Mouse (Mus musculus) E14TG2a.4 (cell line): ENCODE data around the gene D2hgdh.

ENCODE experiments used
- CTCF ChIP-seq: conservative IDR thresholded peaks from 2 replicates; pipeline ENCODE4 v1.5.1; 2014; ENCODE audit warnings: low read length
- NANOG ChIP-seq: IDR thresholded peaks from 2 replicates; pipeline ENCODE4 v1.6.1; 2014; ENCODE audit warnings: borderline replicate concordance, low read length, mixed read lengths
- POU5F1 ChIP-seq: IDR thresholded peaks from 2 replicates; pipeline ENCODE4 v1.6.1; 2014; ENCODE audit warnings: low read length, borderline replicate concordance

DNA sequence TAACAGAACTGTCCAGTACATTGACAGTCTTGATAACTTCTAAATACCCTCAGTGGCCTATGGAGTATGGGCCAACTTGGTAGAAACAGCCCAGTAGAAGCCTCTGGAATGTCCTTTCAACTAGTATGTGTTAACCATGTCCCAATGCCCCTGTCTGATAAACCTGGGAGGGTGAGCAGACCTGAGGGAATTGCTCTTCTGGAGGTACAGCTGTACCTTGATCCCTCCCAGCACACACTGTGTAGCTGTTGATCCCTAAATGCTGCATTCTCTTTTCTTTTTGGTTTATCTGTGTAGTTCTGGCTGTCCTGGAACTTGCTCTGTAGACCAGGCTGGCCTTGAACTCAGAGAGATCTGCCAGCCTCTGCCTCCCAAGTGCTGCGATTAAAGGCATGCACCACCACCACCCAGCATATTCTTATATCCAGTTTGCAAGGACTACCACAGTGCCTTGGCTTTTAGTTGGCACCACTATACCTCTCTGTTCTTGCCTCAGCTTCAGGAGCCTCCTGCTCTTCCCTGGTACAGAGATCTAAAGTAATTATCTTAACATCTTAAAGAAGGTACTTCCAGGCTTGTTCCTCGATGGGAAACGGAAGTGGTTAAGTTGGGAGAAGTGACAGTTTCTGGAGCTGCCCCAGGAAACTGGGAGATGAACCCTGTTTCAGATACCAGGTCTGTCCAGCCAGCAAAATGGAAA, 763 bp upstream of the D2hgdh start:
- TF ChIP-seq CTCF, result no peak
- no peak for TF ChIP-seq NANOG
- no peak for TF ChIP-seq POU5F1
